Mouse (Mus musculus) embryonic fibroblast, embryonic 13.5 days (primary cell): ENCODE data around the gene Babam2.

Source experiments
- CTCF ChIP-seq: IDR thresholded peaks from 2 replicates; pipeline ENCODE4 v1.5.1; 2011; ENCODE audit warnings: mild to moderate bottlenecking, control low read depth, low read length, moderate library complexity, borderline replicate concordance; ENCODE audit not compliant: insufficient read depth
- POLR2A ChIP-seq: IDR thresholded peaks from 2 replicates; pipeline ENCODE4 v1.6.1; 2011; ENCODE audit warnings: low read depth, mild to moderate bottlenecking, control low read depth, low read length, moderate library complexity

DNA sequence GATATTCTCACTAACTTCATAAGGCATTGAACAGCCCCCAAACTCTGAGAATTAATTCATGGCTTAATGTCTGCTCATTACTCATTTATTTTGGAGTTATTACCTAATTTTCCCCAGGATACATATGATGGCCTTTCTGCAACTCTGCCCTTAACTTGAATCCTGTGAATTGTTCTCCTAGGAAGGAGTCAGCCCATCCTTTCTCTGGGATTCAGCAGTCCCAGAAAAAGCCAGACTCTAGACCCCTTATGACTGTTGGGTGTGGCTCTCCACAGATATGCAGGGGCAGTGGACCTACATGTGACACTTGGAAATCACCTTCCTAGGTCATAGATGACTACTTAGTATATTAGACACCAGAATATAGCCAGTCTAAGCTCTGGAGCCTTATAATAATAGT is 226.6 kb downstream of the Babam2 start:
- no peak for TF ChIP-seq CTCF
- no peak for TF ChIP-seq POLR2A
